Mouse (Mus musculus) adrenal gland, adult 2 months (tissue): ENCODE results near the gene Kansl3. TPM values are rescaled to one million over a fixed set of nuclear protein-coding genes. Genes with fewer than 3 reads are reported as not detected.
A peak's percentile ranks its signal among the peaks of the same experiment; 100 is the strongest.

Source experiments
- DNase-seq: peaks from one replicate; pipeline ENCODE4 v3.0.0; 2021
- long read RNA-seq: library from polyadenylated mRNA; stranded (forward); transcript quantifications from one replicate; pipeline ENCODE4 v2.0.0, GENCODE M21; 2021
- polyA plus RNA-seq: library from polyadenylated mRNA; depleted of rRNA; stranded (reverse); fragments of >200 nt; gene quantifications from 2 replicates; pipeline ENCODE4 v1.2.3, GENCODE M21; 2012; rRNA removed
- total RNA-seq, 2 experiments: library from RNA; stranded (reverse); gene quantifications; 2 replicates each; pipeline ENCODE4 v1.2.3; 2021

Kansl3 gene
- total RNA-seq (100 to 1,000 TPM; 101 to 109 TPM), polyA plus RNA-seq (60.7 and 68.8 TPM in 2 replicates)
- long read RNA-seq, full-length matches to known transcripts = 7 of 38 reads
- long read RNA-seq, partial matches to known transcripts = 12 of 38 reads
- long read RNA-seq, other reads (novel, unspliced or antisense) = 19 of 38 reads

- peak; percentile 94 for DNase-seq
Observed at GRCm38 (mm10) chr1:36368969-36369645, at the start of gene Kansl3. TSS of gene Kansl3 (minus strand) at chr1:36369181.

- DNase-seq = peak; percentile 61
Observed at GRCm38 (mm10) chr1:36404531-36404930, 35.5 kb upstream of the Kansl3 start.

GRCm38 (mm10) chr1:36401509-36401908, 32.5 kb upstream of the Kansl3 start:
- no peak for DNase-seq

GRCm38 (mm10) chr1:36397041-36397440, 28.1 kb upstream of the Kansl3 start:
- no peak for DNase-seq

- DNase-seq = no peak
Observed at GRCm38 (mm10) chr1:36379582-36379981, 10.6 kb upstream of the Kansl3 start.

GRCm38 (mm10) chr1:36378880-36379279, 9.9 kb upstream of the Kansl3 start:
- no peak for DNase-seq

- DNase-seq = no peak
Observed at GRCm38 (mm10) chr1:36371934-36372845, 3.2 kb upstream of the Kansl3 start, which contains the start of gene Fer1l5. TSS of gene Fer1l5 (plus strand) at chr1:36372291.

GRCm38 (mm10) chr1:36370918-36371317, 1.9 kb upstream of the Kansl3 start:
- peak; percentile 79 for DNase-seq

- peak; percentile 91 for DNase-seq
Observed at GRCm38 (mm10) chr1:36368112-36368968, 641 bp downstream of the Kansl3 start.

- peak; percentile 19 for DNase-seq
Observed at GRCm38 (mm10) chr1:36367698-36368097, 1.3 kb downstream of the Kansl3 start.

GRCm38 (mm10) chr1:36356955-36357695, 11.9 kb downstream of the Kansl3 start:
- no peak for DNase-seq

- no peak for DNase-seq
Observed at GRCm38 (mm10) chr1:36352351-36352750, 16.6 kb downstream of the Kansl3 start.

- DNase-seq = no peak
Observed at GRCm38 (mm10) chr1:36342547-36342946, 26.4 kb downstream of the Kansl3 start.

- DNase-seq = no peak
Observed at GRCm38 (mm10) chr1:36332955-36333887, 35.8 kb downstream of the Kansl3 start.

- DNase-seq = no peak
Observed at GRCm38 (mm10) chr1:36331743-36332142, 37.2 kb downstream of the Kansl3 start.

- DNase-seq = no peak
Observed at GRCm38 (mm10) chr1:36326815-36327214, 42.2 kb downstream of the Kansl3 start.

GRCm38 (mm10) chr1:36325900-36326321, 43.1 kb downstream of the Kansl3 start:
- peak; percentile 79 for DNase-seq

- DNase-seq = peak; percentile 68
Observed at GRCm38 (mm10) chr1:36323746-36324448, 45.1 kb downstream of the Kansl3 start.

GRCm38 (mm10) chr1:36323076-36323475, 45.9 kb downstream of the Kansl3 start:
- DNase-seq = no peak
